Mouse (Mus musculus) lung, adult 18-20 months (tissue): ENCODE data around the gene Tmem95.

Source experiments
- DNase-seq, 2 experiments: peaks; one replicate each; pipeline ENCODE4 v3.0.0; 2022; ENCODE audit warnings: mixed read lengths in 2 of 2

The Tmem95 gene

DNA sequence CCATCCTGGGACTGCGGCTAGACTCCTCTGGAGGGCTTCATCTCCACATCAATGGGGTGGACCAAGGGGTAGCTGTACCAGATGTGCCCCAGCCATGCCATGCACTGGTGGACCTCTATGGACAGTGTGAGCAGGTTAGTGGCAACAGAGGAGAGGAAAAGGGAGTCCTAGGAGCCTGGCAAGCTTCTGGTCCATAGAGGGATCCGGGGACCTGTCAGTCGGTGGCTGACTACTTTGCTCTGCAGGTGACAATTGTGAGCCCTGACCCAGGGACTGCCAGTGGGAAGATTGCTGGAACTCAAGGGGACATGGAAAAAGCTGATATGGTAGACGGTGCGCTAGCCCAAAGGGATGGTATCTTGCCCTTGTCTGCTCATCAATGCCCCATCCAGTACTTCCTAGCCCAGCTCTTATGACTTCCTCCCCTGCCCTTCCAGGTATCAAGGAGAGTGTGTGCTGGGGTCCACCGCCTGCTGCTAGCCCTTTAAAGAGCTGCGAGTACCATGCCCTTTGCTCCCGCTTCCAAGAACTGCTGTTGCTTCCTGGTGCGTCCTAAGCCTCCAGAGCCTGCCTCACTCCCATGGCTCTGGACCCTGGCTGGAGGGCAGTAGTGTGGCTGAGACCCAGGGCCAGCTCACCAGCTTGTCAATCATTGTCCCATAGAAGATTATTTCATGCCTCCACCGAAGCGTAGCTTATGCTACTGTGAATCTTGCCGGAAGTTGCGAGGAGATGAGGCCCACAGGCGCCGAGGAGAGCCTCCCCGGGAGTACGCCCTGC lies 33.2 kb upstream of the Tmem95 start:
- no peak for DNase-seq

DNA sequence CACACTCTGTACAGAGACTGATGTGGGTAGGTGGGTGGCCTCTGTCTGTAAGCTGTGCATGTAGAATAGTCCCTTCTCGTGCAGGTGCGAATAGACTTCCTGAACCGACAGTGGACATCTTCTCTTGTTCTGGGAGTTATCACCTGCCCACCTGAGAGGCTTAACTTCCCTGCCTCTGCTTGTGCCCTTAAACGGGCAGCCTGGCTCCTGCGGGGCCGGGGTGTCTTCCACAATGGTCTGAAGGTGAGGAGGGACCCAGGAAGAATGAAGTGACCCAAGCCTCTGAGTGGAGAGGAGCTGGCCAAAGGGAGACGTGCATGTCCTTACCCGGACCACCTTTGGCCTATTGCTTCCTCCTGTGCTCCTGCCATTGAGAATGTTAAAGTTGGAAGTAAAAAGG lies 32.4 kb upstream of the Tmem95 start:
- DNase-seq = no peak

DNA sequence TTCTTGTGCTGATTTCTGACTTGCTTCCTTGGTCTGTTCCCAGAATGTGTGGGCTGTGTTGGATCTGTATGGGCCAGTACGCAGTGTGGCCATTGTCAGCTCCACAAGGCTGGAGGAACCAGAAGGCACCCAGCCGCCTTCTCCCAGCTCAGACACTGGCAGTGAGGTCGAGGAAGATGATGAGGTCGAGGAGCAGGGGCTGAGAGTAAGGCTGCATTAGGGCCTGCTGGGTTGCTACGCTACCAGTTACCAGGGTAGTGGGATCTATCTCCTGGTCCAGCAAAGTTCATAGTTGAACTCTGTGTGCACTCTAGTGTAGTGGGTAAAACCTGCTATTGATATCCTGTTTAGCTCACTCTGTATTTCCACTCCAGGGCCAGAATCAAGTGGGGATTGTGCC lies 31.4 kb upstream of the Tmem95 start:
- no peak for DNase-seq

DNA sequence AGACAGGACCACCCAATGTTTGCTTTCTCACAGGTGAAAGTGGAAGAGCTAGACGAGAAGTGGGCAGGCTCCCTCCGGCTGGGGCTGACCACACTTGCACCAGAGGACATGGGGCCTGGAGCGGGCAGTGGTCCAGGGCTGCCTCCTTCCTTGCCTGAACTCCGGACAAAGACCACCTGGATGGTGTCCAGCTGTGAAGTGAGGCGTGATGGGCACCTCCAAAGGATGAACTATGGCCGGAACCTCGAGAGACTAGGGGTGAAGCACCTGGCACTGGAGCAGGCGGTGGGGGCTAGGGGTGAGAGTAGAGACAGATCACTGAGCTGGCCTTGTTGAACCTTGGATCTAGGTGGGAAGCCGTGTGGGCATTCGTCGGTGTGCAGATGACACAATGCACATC lies 30.8 kb upstream of the Tmem95 start:
- DNase-seq = no peak

DNA sequence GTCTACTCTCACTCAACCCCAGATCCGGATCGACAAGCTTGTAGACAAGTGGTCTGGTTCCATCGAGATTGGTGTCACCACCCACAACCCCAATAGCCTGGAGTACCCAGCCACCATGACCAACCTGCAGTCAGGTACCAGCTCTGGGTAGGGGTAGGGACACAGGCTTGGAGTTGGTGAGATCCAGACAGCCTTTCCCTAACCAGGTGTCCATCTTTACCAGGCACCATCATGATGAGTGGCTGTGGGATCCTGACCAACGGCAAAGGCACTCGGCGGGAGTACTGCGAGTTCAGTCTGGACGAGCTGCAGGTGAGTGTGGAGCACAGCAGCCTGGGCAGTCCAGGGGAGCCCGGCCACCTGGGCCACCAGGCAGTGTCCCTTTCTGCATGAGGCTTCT lies 26.5 kb upstream of the Tmem95 start:
- no peak for DNase-seq

DNA sequence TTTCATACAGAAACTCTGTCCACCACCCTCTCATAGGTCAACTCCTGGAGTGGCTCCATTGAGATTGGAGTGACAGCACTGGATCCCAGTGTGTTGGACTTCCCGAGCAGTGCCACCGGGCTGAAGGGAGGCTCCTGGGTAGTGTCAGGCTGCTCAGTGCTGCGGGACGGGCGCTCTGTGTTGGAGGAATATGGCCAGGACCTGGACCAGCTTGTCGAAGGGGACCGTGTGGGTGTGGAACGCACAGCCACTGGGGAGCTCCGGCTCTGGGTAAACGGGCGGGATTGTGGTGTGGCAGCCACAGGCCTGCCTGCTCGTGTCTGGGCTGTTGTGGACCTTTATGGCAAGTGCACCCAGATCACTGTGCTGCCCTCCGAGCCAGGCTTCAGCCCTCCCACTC lies 25.2 kb upstream of the Tmem95 start:
- no peak for DNase-seq

DNA sequence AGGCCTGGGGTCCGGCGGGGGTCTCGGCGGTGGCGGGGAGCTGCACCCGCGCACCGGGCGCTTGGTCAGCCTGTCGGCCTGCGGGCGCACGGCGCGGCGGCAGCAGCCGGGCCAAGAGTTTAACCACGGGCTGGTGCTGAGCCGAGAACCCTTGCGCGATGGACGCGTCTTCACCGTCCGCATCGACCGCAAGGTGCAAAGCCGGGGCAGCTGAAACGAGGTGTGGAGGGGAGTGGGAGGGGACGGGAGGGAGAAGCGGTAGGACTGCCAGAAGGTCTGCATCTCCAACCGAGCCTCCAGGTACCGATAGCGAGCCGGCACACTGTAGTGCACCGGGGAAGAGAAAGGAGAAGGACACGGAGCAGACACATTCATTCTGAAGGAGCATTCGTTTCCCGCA lies 24.2 kb upstream of the Tmem95 start:
- DNase-seq = no peak

DNA sequence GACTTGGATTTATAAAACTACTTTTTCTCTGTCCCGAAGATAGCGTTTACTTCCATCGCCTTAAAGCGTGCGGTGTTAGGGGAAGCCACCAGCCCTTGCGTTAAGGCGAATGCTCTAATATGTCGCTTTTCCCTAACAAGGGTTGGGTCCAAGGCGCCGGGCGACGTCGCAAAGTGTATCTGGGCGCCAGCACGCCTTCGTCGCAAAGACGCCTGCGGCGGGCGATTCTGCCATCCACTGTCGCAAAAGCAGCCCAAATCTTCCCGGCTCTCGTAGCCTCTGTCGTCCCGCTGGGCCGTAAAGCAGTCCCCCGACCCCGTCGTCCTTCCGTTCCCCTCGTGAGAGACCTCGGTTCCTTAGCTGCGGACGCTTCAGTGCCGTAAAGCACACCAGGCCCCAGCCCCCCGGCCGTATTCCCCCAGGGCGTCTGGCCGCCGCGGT lies 23.6 kb upstream of the Tmem95 start:
- DNase-seq = peak; percentile 96 to 97

DNA sequence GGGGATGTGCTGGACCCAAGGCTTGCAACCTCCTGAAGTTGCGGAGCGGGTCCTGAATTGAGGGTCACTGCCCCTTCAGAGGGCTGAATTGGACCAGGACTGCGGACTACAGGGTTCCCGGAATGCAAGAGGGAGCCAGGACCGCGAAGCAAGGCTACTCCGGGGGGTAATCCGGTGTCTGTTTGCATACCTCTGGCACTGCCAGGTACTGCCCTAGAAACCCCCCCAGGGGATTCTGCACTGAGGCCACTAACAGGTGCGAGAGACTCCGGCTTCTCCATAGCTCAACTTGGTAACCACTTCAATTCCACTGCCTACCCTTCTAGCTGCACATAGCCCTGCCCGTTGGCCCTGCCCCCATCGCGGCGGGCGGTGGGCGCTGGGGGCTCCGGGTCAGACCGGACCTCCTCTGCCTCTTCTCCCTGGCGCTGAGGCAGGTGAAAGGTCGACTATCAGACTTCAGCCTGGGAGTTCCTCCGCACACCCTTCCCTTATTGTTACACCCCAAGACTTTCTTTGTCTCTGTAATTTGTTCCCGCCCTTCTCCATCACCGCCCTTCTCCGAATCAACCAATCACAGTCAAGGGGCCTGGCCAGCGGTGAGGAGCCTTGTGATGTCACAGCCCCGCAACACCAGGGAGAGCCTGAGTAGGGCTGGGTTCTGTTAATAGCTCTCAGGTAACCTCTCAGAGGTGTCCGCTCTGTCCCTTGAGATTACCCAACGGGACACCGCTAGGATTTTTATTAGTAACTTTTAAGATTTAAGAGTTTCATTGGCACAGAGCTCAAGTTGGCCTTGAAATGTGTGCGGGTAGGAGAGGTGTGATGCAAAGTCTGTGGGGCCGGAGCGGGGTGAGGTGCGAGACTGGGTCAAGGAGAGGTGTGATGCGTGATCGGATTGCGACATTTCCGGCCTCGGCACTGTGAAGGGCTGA lies 22.9 kb upstream of the Tmem95 start, which contains the start of the genes 2810408A11Rik and Neurl4:
Gene 2810408A11Rik (minus strand): TSS at position 517 of the 935 bp plus-strand sequence.
Gene Neurl4 (plus strand): TSS at position 602 of the 935 bp plus-strand sequence.
- DNase-seq = peak; percentile 96

DNA sequence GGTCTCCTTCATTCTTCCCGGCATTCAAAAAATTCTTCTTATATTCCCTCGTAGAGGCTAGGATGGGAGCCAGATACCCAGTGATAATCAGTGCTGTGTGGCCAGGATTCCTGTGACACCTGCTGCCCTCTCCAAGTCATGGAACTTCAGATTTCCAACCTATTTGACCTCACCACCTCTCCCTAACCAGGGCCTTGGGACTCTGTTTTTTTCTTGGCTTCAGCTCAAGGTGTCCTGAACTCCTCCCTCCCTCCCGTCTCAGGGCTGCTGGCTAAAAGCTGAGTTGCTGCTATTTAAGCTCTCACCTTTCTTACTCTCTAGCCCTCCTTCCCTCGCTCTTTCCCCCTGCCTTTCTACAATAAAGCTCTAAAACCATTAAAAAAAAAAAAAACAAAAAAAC lies 22.1 kb upstream of the Tmem95 start:
- no peak for DNase-seq

DNA sequence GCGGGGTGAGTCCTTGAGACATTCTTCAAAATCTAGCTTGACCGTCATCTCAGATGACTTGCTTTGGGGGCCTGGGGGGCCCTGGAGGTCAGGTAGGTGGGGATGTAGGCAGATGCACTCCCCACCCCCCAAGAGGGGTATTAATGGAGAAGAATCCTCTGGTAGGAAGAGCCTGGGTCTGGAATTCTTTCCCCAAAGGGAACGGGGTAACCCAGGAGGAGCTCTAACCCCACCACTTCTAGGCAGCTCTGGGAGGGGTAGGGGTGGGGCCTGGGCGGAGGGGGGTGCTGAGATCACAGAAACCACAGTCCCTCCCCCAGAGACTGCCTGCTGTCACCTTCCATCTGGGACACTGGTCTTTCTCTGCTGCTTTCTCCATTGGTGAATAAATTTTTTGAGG lies 17.5 kb upstream of the Tmem95 start, which contains the start of gene Acap1:
Gene Acap1 (minus strand): TSS at position 249 of the 400 bp plus-strand sequence.
- DNase-seq = no peak

DNA sequence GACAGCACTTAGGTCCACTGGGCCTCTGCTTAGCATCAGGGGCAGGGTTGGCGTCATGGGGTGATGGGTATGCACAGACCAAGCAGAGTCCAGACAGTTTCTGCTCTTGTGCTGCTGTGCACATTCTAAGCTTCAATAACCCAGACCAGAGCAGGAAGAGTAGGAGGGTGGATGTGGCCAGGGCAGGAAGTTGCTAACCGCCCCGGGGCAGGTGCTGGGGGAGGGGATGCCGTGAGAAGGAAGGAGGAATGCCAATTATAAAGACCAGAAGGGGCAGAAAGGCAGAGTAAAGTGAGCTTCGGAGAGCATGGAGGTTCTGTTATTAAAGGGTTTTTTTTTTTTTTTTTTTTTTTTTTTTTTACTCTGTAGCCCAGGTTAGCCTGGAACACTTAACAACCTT lies 16.9 kb upstream of the Tmem95 start:
- peak in 1 of 2 experiments; percentile 50 for DNase-seq

DNA sequence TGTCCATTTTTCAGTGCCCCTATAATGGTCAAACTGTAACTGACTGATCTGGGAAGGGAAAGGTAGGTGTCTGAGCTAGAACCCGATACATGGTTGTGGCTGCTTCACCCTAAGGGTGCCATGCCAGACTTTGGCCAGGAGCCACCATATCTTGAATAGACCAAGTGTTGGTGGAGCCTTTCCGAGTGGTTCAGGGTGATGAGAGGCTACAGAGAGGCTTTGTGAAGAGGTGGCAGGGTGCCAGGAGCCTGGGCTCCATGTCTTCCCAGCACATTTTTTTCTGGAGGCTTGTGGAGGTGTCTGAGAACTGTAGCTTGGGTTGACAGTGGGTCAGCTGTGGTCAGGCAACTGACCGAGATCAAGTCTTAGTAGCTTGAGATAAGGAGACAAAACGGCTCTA lies 13.7 kb upstream of the Tmem95 start:
- DNase-seq = no peak

DNA sequence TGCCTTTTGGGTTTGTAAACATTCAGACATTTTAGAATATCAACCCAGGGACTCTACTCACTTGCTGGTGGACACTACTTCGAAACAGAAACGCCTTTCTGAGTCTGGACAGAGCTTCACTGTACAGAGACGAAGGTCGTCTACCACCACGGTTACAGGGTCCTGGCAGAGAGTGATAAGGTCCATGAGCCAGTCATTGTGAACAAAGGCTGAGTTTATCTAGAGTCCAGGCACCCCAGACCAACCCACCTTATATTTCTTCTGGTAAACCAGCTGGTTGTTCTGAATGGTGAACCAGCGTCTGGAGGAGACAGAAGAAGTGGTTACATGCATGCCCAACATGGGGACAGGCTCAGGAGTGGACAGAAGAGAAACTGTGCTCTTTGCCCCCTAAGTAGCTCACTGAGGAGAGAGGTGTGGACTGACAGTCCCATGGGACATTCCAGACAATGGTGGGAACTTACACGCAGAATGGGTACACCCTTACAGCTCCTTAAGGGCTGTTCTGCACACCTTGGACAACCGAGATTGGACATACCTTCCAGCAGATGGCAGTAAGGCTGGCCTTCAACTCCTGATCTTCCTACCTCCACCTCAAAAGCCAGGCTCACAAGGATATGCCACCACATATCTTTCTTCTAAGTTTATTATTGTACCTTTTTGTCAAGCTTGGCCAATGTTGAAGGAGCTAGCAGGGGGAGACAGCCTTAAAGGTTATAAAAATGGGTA lies 9.3 kb upstream of the Tmem95 start:
- peak; percentile 52 to 68 for DNase-seq

DNA sequence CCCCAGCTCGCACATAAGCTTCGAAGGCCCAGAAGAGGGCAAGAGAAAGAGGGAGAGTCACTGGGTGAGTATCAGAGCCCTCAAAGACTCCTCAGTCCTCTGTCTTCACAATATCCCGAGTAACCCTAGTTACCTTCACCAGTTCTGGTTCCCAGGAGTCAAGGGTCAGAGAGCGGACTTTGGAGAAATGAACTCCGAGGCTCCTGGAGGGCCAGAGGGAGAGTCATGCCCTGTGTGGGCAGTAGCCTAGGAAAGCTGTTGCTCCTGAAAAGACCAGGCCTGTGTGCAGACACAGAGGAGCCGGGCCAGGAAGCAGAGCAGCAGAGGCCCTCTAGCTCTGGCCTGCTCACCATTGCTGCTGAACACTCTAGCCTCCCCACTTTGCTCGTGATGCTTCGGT lies 6.8 kb upstream of the Tmem95 start:
- DNase-seq = no peak

DNA sequence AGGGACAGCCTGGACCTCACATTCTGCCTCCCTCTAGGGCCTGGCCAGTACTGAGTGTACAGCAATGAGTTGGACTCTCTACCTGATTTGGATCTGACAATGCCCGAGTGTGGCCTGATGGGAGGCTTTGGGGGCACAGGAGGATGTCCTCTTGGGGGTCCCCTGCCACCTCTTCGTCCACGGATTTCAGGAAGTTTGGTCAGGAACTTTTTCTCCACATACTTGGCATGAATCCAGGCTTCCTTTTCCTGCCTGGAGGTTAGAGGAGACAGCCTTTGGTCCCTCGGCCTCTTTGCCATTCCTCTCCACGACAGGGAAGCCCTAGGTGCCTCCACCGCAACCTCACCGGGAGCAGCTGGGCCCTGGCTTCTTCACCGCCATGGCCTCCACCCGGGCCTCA lies 6.4 kb upstream of the Tmem95 start:
- no peak for DNase-seq

DNA sequence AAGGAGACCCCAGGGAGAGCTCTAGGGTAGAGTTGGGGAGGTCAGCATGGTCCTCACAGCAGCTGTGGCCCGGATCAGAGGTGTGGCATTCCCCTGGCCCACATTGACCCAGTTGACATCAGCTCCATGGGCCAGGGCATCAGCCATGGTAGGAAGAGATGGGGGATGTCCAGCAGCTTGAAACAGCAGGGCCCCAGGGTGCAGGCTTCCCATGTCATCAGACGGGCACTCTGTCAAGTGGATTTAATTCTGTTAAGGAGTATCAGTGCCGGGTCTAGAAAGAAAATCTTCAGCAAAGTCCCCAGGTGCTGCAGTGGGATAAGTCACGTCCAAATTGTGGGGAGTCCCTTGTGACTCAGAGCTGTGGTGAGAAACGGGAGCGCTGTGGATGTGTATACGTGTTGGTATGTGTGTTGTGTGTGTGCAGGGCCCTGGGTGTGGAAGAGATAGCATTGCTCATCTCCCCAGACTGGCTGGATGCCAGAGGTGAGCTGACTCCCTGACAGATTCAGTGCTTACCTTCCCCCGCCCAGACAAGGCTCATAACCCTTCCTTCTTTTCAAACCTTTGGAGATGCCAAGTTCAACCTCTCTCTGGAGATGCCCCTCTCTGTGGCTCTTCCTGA lies 5.8 kb upstream of the Tmem95 start:
- no peak for DNase-seq

DNA sequence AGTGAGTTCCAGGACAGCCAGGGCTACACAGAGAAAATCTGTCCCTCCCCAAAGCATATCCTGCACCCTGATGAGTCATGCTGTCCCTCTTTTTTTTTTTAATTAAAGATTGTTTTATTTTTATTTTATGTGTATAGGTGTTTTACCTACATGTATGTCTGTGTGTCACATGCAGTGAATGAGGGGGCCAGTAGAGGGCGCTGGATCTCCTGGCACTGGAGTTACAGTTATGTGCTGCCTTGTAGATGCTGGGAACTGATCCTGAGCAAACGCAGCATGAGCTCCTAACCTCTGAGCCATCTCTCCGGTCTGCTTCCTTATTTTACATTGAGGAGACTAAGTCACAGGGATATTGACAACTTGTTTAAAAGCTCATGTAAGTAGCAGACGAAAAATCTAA lies 5.2 kb upstream of the Tmem95 start:
- peak in 1 of 2 experiments; percentile 48 for DNase-seq

DNA sequence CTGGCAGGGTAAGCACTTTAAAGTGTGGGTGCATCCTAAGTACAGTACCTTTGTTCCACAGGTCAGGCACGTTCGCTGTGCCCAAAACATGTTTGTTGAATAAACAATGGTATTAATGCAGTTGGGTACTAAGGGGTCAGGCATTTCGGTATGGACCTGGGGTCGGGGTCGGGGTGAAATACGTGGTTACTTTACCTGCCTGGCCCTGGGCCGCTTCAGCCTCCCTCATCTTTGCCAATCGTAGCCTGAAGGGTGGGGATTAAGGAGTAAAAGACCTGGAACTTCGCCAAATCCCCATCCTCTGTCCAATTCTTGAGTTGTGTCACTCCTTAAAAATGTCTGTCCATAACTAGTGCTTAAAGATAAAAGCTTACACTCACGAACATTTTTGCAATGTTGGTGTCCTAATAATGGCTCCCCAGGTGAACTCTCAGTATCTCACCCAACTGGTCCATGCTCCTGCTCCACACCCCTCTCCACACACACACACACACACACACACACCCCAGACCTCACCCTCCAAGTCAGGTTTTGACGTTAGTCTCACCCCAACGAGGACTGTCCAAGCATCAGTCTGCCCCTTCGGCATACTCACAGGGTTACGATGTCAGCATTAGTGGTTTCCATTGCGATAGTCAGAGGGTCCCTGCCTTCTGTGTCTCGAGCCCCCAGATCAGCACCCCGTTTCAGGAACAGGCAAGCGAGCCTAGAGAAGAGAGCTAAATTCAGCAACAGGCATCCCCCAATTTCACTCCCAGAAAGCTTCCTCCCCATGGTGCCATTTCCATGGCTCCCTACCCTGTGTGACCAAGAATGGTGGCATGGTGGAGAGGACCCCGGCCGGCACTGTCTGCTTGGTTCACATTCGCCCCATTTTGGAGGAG lies 4.2 kb upstream of the Tmem95 start:
- no peak for DNase-seq

DNA sequence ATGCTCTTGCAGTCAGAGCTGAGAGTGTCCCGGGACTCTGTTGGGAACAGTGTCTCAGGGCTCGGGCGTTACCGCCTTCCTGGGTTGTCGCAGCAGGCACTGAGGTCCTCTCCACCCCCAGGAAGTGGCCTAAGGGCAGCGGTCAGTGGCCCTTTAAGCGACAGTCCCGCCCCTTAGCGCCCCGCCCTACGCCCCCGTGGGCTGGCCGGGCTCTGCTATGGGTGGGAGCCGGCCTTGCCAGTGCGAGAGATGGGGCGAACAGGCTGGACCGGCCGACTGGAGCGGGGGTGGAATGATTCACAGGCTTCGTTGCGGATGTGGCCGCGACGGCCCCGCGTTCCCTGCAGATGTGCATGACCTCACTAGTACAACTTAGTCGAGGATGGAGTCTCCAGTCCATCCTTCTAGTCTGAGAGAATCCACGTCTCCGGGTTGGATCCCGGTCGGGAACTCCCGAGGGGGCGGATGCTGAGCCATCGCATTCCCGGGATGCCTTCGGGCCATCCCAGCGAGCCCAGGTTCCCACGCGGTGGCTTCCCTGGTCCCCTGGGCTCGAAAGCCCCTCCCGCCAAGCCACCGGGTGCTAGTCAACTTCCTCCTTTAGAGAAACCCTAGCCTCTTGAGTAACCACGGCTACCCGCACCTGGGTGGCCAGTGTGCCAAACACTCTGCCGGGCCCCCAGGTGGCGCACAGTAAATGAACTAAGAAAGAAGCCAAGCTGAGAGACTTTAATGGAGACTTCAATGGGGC lies 3.2 kb upstream of the Tmem95 start, which contains the start of gene Kctd11:
Gene Kctd11 (minus strand): TSS at position 554 of the 751 bp plus-strand sequence.
- peak; percentile 95 to 98 for DNase-seq

DNA sequence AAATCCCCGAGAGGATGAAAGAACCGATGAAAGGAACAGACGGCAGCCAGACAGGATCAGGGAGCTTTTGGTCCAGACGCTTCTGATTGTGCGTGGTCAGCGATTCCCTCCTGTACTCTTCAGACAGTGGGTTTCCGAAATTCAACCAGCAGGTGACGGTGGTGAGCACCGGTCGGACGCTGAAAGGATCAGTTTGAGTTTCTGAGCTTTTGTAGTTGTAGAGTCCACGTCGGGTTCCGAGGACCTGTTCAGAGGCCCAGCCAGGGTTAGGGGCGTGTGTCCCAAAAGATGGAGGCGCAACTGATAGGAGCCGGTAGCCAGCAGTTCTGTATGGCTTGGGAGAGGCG lies 2.7 kb upstream of the Tmem95 start:
- DNase-seq = peak; percentile 80 to 84
